Mouse (Mus musculus) small intestine, adult 2 months (tissue): ENCODE measurements around the gene Rab30. TPM values are rescaled to one million over a fixed set of nuclear protein-coding genes. Genes with fewer than 3 reads are reported as not detected.

ENCODE experiments used
- H3K27ac ChIP-seq: fragments of 200-500 bp; 2 replicates; pipeline ENCODE4 v1.5.1; 2012; ENCODE audit warnings: low read depth, low read length, control low read depth, inconsistent platforms; ENCODE audit not compliant: insufficient read depth
- H3K27me3 ChIP-seq: fragments of 200-500 bp; 2 replicates; pipeline ENCODE4 v1.6.1; 2012; ENCODE audit warnings: mild to moderate bottlenecking, moderate library complexity, low read length, inconsistent platforms; ENCODE audit not compliant: control insufficient read depth, insufficient read depth
- H3K36me3 ChIP-seq: fragments of 200-500 bp; 2 replicates; pipeline ENCODE4 v1.6.1; 2012; ENCODE audit warnings: mild to moderate bottlenecking, low read length, control low read depth, inconsistent platforms; ENCODE audit not compliant: control insufficient read depth, insufficient read depth
- H3K4me1 ChIP-seq: fragments of 200-500 bp; 2 replicates; pipeline ENCODE4 v1.6.1; 2012; ENCODE audit warnings: low read length, inconsistent platforms, mixed read lengths; ENCODE audit not compliant: control insufficient read depth, insufficient read depth, insufficient read length
- H3K4me3 ChIP-seq: fragments of 200-500 bp; 2 replicates; pipeline ENCODE4 v1.5.1; 2012; ENCODE audit warnings: low read depth, mild to moderate bottlenecking, control low read depth, inconsistent platforms, low read length, moderate library complexity
- CTCF ChIP-seq: fragments of 200-500 bp; IDR thresholded peaks from 2 replicates; pipeline ENCODE4 v1.5.1; 2012; ENCODE audit warnings: low read depth, mild to moderate bottlenecking, control low read depth, inconsistent platforms, low read length, moderate library complexity, mixed read lengths; ENCODE audit not compliant: insufficient replicate concordance, insufficient read length; ENCODE audit errors: extremely low read depth
- POLR2A ChIP-seq: fragments of 200-500 bp; IDR thresholded peaks from 2 replicates; pipeline ENCODE4 v1.6.1; 2012; ENCODE audit warnings: low read depth, mild to moderate bottlenecking, control low read depth, inconsistent platforms, low read length, moderate library complexity
- WGBS: fragments of 180-500 bp; shearing (Covaris S2); methylation state at CpG from one replicate; pipeline ENCODE4 v1.1.7; 2018; 5-methylcytosine and 5-hydroxymethylcytosine counted together
- polyA plus RNA-seq: library from polyadenylated mRNA; depleted of rRNA; stranded (reverse); fragments of >200 nt; gene quantifications from 2 replicates; pipeline ENCODE4 v1.2.3, GENCODE M21; 2012

Gene Rab30
- polyA plus RNA-seq, 1 experiment, result 6.9 TPM

GRCm38 (mm10) chr7:92768859-92769258 lies 27.5 kb downstream of the Rab30 start:
- WGBS, result 56% methylated on average over 7 of the region's 7 CpGs
- Histone ChIP-seq H3K27ac (no peak overlapping the region), H3K4me3 (no peak overlapping the region), H3K27me3 (no peaks in the 10 kb centered on the region), H3K36me3 (no peaks in the 10 kb centered on the region), H3K4me1 (no peaks in the 10 kb centered on the region)
- TF ChIP-seq POLR2A, result no peak
- no peak for TF ChIP-seq CTCF

- WGBS, result 78% methylated on average over 3 of the region's 3 CpGs
- no peak for TF ChIP-seq POLR2A
- no peak overlapping the region for H3K4me3 ChIP-seq
These were observed 31.6 kb downstream of the Rab30 start for GRCm38 (mm10) chr7:92773006-92773405.

GRCm38 (mm10) chr7:92773596-92773995 lies 32.2 kb downstream of the Rab30 start:
- Histone ChIP-seq H3K27ac (no peak overlapping the region), H3K4me3 (no peak overlapping the region), H3K27me3 (no peaks in the 10 kb centered on the region), H3K4me1 (no peaks in the 10 kb centered on the region), H3K36me3 (no peaks in the 10 kb centered on the region)
- WGBS, result 89% methylated on average over 3 of the region's 3 CpGs
- TF ChIP-seq CTCF, result no peak
- no peak for TF ChIP-seq POLR2A

More at GRCm38 (mm10) chr7:92773006-92773405, 31.6 kb downstream of the Rab30 start:
- Histone ChIP-seq H3K27me3 (no peaks in the 10 kb centered on the region), H3K27ac (no peak overlapping the region), H3K36me3 (no peaks in the 10 kb centered on the region), H3K4me1 (no peaks in the 10 kb centered on the region)

- TF ChIP-seq POLR2A (no peak), CTCF (no peak)
- Histone ChIP-seq H3K27ac (no peak overlapping the region), H3K4me3 (no peak overlapping the region), H3K36me3 (no peaks in the 10 kb centered on the region), H3K4me1 (no peaks in the 10 kb centered on the region), H3K27me3 (no peaks in the 10 kb centered on the region)
- WGBS, result 88% methylated on average over 5 of the region's 5 CpGs
These were observed 33.3 kb downstream of the Rab30 start for GRCm38 (mm10) chr7:92774741-92775140.

GRCm38 (mm10) chr7:92775703-92776102 lies 34.3 kb downstream of the Rab30 start:
- H3K27ac ChIP-seq, result no peak overlapping the region
- WGBS, result 47% methylated on average over 2 of the region's 2 CpGs
- no peaks in the 10 kb centered on the region for H3K4me1 ChIP-seq
- H3K36me3 ChIP-seq, result no peaks in the 10 kb centered on the region
- no peaks in the 10 kb centered on the region for H3K27me3 ChIP-seq
- TF ChIP-seq POLR2A (no peak), CTCF (no peak)
- no peak overlapping the region for H3K4me3 ChIP-seq

GRCm38 (mm10) chr7:92776647-92777046 lies 35.2 kb downstream of the Rab30 start:
- Histone ChIP-seq H3K27me3 (no peaks in the 10 kb centered on the region), H3K27ac (peak overlapping the region; percentile 12; the same call in 1 of the 2 replicates), H3K36me3 (no peaks in the 10 kb centered on the region), H3K4me1 (no peaks in the 10 kb centered on the region), H3K4me3 (no peak overlapping the region)
- 50% methylated on average over 4 of the region's 4 CpGs for WGBS
- no peak for TF ChIP-seq CTCF
- TF ChIP-seq POLR2A, result no peak

DNA sequence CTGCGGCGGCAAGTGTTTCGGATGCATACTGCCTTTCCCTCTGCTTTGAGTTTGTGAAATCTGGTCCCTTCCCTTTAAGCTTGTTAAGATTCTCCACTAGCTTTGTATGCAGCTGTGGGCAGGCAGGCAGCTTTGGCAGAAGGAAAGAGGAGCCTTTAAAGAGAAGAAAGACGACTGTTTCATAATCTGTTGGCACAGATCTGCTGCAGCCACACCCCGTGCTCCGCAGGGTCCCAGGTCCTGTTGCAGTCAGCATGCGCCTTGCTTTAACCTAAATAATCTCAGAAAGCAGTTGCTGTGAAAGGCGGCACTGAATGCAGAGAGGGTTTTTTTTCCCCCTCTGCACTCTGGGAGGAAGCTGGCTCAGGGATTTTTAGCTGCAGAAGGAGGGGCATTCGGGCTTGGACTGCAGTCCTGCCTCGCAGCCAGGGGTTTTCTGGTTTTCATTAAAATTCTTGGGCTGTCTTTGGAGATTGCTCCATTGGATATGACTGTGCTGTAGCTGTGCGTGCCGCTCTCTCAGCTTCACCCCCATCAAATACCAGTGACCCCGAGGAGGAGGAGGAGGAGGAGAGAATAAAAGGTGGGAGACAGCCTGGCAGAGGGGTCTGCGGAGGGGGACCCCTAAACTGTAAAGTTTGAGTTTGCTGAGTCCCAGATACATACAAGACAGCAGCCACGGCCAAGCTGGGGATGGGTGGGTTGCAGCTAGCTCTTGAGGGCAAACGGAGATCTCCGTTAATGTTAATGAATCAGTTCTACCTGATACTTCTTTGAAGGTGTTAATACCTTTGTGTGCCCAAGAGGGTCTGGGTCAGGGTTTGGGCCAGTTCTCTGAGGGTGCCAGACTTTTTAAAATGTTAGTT lies 35.9 kb downstream of the Rab30 start:
- 34% methylated on average over 17 of the region's 17 CpGs for WGBS
- Histone ChIP-seq H3K36me3 (no peaks in the 10 kb centered on the region), H3K27me3 (no peaks in the 10 kb centered on the region), H3K4me3 (peak overlapping the region; percentile 33), H3K27ac (peak overlapping the region; percentile 26), H3K4me1 (no peaks in the 10 kb centered on the region)
- TF ChIP-seq CTCF (no peak), POLR2A (no peak)

DNA sequence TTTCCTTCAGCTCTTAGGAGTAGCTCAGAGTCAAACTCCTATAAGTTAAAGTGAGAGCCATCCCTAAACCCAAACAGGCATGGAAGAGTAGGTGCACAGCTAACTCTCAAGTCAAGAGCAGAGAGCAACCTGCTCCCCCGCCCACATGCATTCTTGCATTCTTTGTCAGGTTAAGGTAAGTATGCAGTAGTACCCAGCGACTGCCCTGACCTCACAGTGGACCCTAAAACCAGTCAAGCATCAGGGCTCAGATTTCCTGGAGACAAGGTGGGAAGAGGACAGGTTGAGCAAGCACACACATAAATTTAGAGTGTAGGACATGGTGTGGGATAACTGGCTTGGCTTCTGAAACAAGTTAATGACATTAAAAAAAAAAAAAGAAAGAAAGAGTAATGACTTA lies 37.7 kb downstream of the Rab30 start:
- Histone ChIP-seq H3K4me3 (no peak overlapping the region), H3K36me3 (no peaks in the 10 kb centered on the region), H3K27me3 (no peaks in the 10 kb centered on the region), H3K27ac (no peak overlapping the region), H3K4me1 (no peaks in the 10 kb centered on the region)
- WGBS, result 52% methylated on average over 2 of the region's 2 CpGs
- TF ChIP-seq POLR2A (no peak), CTCF (no peak)
